Mouse (Mus musculus) spleen, postnatal 4 days (tissue): ENCODE results near the gene Lysmd4.
A peak's percentile ranks its signal among the peaks of the same experiment; 100 is the strongest.
"Not testable (repeated sequence)": the region's sequence is repeated elsewhere in the genome, so short reads cannot be mapped to it uniquely, and the experiment has no call there.

Experiments
- DNase-seq, 2 experiments: peaks; one replicate each; pipeline ENCODE4 v3.0.0; 2022; ENCODE audit warnings: low spot score in 2 of 2

Gene Lysmd4

DNA sequence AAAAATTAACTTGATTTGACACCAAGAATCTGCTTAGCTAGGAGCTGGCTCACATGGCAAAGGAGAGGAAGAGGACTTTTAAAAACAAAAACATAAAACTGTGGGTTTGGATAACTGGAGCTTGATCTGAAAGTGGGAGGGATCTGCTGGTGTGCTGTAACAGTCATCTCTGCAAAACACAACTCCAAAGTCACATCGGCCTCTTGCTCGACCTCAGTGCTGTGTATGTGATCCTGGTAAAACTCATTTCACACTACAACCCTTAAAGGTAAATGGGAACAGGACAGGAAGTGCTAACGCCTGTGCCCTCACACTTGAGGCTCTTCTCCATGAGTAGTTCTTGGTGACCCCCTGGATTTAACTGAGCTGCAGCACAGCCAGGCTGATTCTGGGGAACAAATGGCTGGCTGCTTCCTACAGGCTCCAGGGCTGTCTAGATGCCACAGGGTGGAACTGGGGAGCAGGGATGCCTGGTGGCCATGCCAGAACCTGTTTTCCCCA lies 8.3 kb downstream of the Lysmd4 start:
- peak in 1 of 2 experiments; percentile 47 for DNase-seq

DNA sequence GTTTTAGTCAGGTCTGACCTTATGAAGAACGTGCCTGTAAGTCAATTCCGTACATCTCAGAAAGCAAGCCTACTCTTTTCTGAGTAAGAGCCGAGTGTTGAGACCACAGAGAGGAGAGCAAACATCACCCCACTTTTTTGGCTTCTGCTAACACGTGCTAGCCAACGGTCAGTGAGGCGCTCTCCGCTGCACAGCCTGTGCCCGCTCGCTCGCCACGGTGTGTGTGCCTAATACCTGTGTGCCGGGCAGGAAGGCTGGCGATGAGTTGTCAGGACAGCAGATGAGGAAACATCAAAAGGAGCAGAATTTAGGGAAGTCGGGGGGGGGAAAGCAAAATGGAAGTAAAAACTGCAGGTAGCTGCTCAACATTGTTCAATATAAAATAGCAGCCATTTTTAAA lies 10.2 kb downstream of the Lysmd4 start:
- peak in 1 of 2 experiments; percentile 55 for DNase-seq

- peak in 1 of 2 experiments; percentile 55 for DNase-seq
These were observed 12.5 kb downstream of the Lysmd4 start for GRCm38 (mm10) chr7:67234797-67235196.

DNA sequence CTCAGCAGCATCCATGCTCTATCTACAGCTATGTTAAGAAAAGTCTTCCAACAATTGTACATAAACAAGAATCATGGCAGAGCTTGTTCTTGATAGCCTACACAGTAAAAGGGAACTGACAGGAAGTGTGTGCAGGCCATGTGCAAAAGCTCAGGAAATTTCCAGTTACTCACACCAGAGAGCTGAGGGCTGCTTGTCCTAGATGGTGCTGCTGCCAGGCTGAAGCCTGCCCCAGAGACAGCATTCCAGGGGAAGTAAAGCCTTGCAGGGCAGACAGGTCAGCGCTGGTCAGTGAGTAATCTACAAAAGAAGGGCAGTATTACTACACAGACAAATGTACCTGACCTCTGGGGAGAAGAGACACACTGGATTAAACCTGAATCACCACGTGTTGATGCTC lies 14.0 kb downstream of the Lysmd4 start:
- DNase-seq, result peak in 1 of 2 experiments; percentile 34

- peak in 1 of 2 experiments; percentile 51 for DNase-seq
These were observed 15.4 kb downstream of the Lysmd4 start for GRCm38 (mm10) chr7:67237752-67238151.

- DNase-seq, result no peak
These were observed 19.6 kb downstream of the Lysmd4 start for GRCm38 (mm10) chr7:67241969-67242368.

DNA sequence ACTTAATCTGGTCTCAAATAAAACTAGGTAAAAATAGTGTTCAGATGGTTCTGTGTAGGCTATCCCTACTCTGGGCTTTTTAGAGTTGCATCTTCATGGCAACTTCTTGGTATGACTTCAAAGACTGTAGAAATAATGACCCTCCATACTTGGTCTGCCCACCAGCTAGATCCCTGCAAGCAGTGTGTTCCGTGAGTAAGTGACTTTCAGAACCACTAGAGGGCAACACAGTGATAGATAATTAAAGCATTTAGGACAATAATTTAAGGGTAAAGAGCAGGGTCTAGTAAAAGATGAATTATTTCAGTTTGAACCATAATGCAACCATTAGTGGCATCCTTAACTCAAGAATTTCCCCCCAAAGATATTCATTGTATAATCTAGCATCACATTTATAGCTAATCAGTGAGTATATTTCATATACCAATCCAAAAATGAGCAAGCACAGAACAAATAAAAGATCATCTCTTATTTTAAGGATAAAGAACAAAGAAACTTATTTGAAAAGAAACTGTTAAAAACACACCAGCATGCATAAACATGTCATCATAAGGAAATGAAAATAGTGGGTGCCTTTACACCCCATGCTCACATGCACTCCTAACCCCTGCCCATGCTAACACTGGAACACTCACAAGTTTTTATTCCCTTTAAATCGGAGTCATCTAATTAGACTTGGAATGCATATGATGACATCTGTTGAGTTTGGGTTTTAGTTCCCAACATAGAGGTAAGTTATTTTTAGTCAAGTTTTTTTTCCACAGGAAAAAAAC lies 21.0 kb downstream of the Lysmd4 start:
- no peak for DNase-seq

GRCm38 (mm10) chr7:67243894-67244282 lies 21.5 kb downstream of the Lysmd4 start:
- no peak for DNase-seq

DNA sequence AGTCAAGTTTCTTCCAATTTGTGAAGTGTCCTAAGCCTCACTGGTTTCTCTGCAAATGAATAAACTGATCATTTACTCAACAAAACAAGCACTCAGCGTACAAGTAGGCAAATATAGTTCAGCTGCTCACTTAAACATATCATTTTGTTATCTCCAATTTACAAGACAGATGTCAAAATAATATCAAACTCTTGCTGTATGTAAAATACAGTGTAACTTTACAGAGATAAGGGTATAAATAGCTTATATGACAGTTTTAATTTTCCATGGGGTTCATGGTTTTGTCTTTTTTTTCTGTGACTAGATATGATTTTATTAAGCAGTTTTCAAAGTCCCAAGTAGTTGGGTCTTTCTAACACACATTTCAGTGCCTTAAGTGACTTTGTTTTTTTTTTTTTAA lies 22.9 kb downstream of the Lysmd4 start:
- no peak for DNase-seq

DNA sequence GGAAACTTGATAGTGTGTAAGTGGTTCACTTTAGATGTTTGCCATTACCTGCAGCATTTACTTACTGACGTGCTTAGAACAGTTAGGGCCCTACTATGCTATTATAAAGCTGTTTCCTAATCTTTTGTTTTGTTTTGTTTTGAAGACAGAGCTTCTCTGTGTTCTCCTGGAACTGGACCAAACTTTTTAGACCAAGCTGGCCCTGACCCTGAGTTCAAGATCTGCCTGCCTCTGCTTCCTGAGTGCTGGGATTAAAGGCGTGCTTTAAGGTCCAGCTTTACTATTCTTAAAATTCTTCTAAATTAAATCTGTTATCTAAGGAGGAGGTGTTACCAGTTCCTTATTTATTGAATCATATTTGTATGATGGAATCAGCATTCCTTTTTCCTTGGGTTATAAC lies 23.7 kb downstream of the Lysmd4 start:
- no peak for DNase-seq

DNA sequence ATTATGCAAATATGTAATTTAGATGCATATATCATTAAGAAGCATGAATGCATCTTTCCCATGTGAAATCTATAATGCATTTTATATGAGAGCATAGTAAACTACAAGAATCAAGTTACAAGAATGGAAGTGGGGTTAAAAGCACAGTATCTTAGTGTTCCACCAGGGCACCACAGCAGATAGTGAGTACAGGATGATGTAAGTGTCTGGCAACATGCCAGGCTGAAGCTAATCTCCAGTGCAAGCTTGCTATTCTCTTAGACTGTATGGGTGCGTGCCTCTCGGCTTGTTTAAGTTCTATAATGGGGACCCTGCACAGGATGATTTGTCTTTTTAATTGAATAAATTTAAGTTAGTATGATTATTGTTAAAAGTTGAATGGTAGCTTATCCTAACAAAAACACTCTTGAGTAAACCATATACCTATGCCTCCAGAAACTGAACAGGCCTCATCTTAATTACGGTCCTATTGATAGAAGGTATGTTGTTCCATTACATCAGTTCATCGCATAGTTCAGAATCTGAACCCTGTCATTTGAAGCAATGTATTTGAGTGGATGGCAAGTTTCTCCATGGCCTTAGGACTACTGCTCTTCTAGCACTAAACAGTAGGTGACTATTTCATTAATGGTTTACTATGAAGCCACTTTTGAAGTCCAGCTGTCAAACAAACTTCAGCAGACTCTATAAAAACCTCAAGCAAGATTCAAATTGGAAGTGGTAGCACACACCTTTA lies 37.7 kb downstream of the Lysmd4 start:
- DNase-seq, result peak; percentile 81 to 88

- not testable (repeated sequence) for DNase-seq
These were observed 48.1 kb downstream of the Lysmd4 start for GRCm38 (mm10) chr7:67270447-67270846.

DNA sequence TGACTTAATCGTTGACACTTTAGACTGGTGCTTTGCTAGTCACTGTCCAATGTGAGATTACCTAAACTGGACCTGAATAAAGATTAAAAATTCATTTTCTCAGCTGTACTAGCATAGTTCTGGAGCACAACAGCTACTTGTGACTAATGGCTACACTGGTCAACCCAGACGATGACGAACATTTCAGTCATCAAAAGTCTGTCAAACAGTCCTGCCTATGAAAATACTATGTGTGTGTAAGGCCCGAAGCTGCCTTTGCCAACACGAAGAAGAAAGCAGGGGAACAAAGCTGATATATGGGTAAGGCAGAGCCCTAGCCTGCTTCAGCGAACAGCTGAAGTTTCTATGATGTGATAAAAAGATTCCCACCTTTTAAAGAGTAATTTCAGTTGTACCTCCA lies 61.2 kb downstream of the Lysmd4 start:
- DNase-seq, result no peak

DNA sequence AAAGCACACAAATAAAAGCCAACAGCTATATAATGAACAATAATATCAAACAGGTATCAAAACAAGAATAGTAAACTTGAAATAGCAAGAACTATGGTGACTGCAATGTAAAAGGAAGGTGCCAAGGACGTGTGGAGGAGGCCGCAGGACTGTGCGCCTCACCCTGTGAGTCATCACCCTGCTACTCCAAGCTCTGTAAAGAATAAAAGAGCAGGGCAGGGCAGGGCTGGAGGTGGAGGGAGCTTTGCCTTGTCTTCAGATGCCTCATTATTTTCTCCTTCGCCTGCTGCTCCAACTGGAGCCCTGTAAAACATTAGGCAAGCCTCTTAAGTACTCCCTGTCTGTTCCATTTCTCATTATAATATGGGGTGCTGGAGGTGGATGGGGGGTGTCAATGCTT lies 65.1 kb downstream of the Lysmd4 start:
- DNase-seq, result no peak

- no peak for DNase-seq
These were observed 69.0 kb downstream of the Lysmd4 start for GRCm38 (mm10) chr7:67291356-67291755.

- no peak for DNase-seq
These were observed 74.1 kb downstream of the Lysmd4 start for GRCm38 (mm10) chr7:67296419-67296818.

GRCm38 (mm10) chr7:67304937-67305336 lies 82.6 kb downstream of the Lysmd4 start:
- no peak for DNase-seq

DNA sequence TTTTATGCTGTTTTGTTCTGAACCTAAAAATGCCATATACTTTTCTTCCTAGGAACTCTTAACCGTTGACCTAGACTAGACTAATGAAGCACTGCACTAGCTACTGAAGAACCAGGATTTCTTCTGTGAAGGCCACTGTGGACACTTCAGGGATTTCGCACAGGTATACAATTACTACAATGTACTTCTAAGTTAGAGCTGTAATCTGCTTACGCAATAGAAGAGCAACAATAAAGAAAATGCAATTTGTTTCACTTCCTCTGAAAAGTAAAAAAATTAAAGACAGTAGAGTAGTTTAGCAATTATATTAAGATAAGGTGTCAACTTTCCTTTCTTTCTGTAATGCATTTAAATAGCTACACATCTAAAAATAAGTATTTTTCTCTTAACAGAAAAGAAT lies 84.7 kb downstream of the Lysmd4 start:
- no peak for DNase-seq

- no peak for DNase-seq
These were observed 85.8 kb downstream of the Lysmd4 start for GRCm38 (mm10) chr7:67308102-67308501.

- no peak for DNase-seq
These were observed 87.8 kb downstream of the Lysmd4 start for GRCm38 (mm10) chr7:67310151-67310550.

- DNase-seq, result no peak
These were observed 90.9 kb downstream of the Lysmd4 start for GRCm38 (mm10) chr7:67313200-67313599.

DNA sequence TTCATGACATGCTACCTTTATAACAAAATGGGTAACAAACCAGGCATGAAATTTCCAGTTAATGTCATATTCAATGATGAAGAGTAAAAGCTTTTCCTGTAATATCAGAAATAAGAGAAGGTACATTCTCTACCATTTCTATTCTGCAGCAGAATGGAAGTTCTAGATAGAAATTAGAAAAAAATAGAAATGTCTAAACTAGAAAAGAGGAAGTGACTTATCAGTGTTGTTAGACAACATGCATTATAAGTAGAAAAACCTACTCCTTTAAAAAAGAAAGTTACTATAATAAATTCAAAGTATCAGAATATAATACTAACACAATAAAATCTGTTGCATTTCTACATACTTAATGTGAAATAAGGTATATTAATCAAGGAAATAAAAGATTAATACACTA lies 96.4 kb downstream of the Lysmd4 start:
- no peak for DNase-seq

GRCm38 (mm10) chr7:67320359-67320758 lies 98.0 kb downstream of the Lysmd4 start:
- DNase-seq, result no peak
